Comparison of ENCODE assay signal across 16 mouse cellular contexts in the genomic region with DNA sequence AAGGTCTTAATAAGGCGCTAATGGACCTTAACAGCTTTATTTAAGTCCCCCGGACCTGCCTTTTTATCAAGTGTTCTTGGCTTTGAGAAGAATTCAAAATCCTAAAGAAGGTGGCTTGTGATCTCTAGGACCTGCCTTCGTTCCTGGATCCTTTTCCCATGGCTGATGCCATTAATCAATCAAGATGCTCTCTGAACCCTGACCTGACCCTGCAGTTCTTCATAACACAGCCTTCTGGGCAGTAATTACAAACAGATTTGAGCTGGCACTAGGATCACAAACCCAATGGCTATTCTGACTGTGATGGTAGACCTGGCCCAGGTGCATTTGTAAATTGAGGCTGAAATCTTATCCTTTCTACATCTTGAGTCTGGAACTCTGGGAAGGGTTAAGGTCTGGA.
"Had no signal": no experiment of that assay in that cellular context is flagged by ENCODE, and none has a peak within 500 bp of the region (broad histone marks: within the 10 kb centered on the region; RNA-seq: fewer than 3 reads in every experiment).

No protein-coding gene starts in this region.

- H3K4me1 ChIP-seq: limb, embryonic 12.5 days; liver, embryonic 15.5 days; midbrain, embryonic 15.5 days; stomach, embryonic 15.5 days had no signal

- H3K9ac ChIP-seq: limb, embryonic 12.5 days; liver, embryonic 15.5 days; midbrain, embryonic 15.5 days; stomach, embryonic 15.5 days had no signal

- H3K27ac ChIP-seq: limb, embryonic 12.5 days; liver, embryonic 15.5 days; midbrain, embryonic 15.5 days; stomach, embryonic 15.5 days had no signal

- ATAC-seq: lung, postnatal 0 days; midbrain, embryonic 15.5 days had no signal

- H3K27me3 ChIP-seq: limb, embryonic 12.5 days; liver, embryonic 15.5 days; midbrain, embryonic 15.5 days; stomach, embryonic 15.5 days had no signal

- DNase-seq: kidney, adult 18-20 months; kidney, postnatal 25 days; liver; lung, adult 2 months; lung, postnatal 4 days; retina, postnatal 1 day; right cerebral cortex, postnatal 4 days; spleen, adult 18-20 months; thymus, adult 2 months; thymus, postnatal 25 days had no signal

- H3K36me3 ChIP-seq: limb, embryonic 12.5 days; liver, embryonic 15.5 days; midbrain, embryonic 15.5 days; stomach, embryonic 15.5 days had no signal

- H3K4me3 ChIP-seq: limb, embryonic 12.5 days; liver, embryonic 15.5 days; midbrain, embryonic 15.5 days; stomach, embryonic 15.5 days had no signal

- H3K9me3 ChIP-seq: liver, embryonic 15.5 days; midbrain, embryonic 15.5 days; stomach, embryonic 15.5 days had no signal

- H3K4me2 ChIP-seq: limb, embryonic 12.5 days; liver, embryonic 15.5 days; midbrain, embryonic 11.5 days; midbrain, embryonic 15.5 days; stomach, embryonic 15.5 days had no signal
